Mouse (Mus musculus) olfactory bulb, adult 2 months (tissue): ENCODE results near the gene Dhdds. TPM values are rescaled to one million over a fixed set of nuclear protein-coding genes. Genes with fewer than 3 reads are reported as not detected.

Experiments used
- H3K27ac ChIP-seq: fragments of 200-500 bp; 2 replicates; pipeline ENCODE4 v1.5.1; 2012; ENCODE audit warnings: low read depth, low read length; ENCODE audit not compliant: insufficient read depth
- H3K4me1 ChIP-seq: fragments of 200-500 bp; 2 replicates; pipeline ENCODE4 v1.6.1; 2012; ENCODE audit warnings: low read length; ENCODE audit not compliant: control insufficient read depth, insufficient read depth
- H3K4me3 ChIP-seq: fragments of 200-500 bp; 2 replicates; pipeline ENCODE4 v1.5.1; 2012; ENCODE audit warnings: mild to moderate bottlenecking, low read depth, low read length, moderate library complexity; ENCODE audit not compliant: insufficient read depth
- CTCF ChIP-seq: fragments of 200-500 bp; IDR thresholded peaks from 2 replicates; pipeline ENCODE4 v1.5.1; 2012; ENCODE audit warnings: low read depth, mild to moderate bottlenecking, low read length, moderate library complexity; ENCODE audit not compliant: insufficient read depth
- POLR2A ChIP-seq: fragments of 200-500 bp; IDR thresholded peaks from 2 replicates; pipeline ENCODE4 v1.6.1; 2012; ENCODE audit warnings: mild to moderate bottlenecking, low read depth, low read length, moderate library complexity; ENCODE audit not compliant: insufficient read depth
- WGBS: fragments of 180-500 bp; shearing (Covaris S2); methylation state at CpG from one replicate; pipeline ENCODE4 v1.1.7; 2018; 5-methylcytosine and 5-hydroxymethylcytosine counted together
- polyA plus RNA-seq: library from polyadenylated mRNA; stranded (reverse); fragments of >200 nt; gene quantifications from 2 replicates; pipeline ENCODE4 v1.2.4, GENCODE M21; 2012; ENCODE audit warnings: low replicate concordance; ENCODE audit not compliant: missing spikeins, insufficient read depth, insufficient read length

The Dhdds gene
- 229 TPM in 1 of 2 replicates, not detected in the other for polyA plus RNA-seq

GRCm38 (mm10) chr4:134000466-134001438 lies at the start of gene Dhdds:
Gene Dhdds (minus strand): TSS chr4:134000918.
- no peaks in the 10 kb centered on the region for H3K4me1 ChIP-seq
- 1% methylated on average over 49 of the region's 49 CpGs for WGBS
- TF ChIP-seq CTCF (no peak), POLR2A (peak; percentile 77)
- no peak within 1 kb of the TSS for H3K27ac ChIP-seq
- H3K4me3 ChIP-seq = peak within 1 kb of the TSS; percentile 62

GRCm38 (mm10) chr4:134047648-134048047 lies 46.9 kb upstream of the Dhdds start:
- Histone ChIP-seq H3K4me1 (peaks cover 3% of the 10 kb centered on the region), H3K4me3 (no peak overlapping the region), H3K27ac (no peak overlapping the region)
- WGBS = 87% methylated on average over 5 of the region's 5 CpGs
- TF ChIP-seq CTCF (no peak), POLR2A (no peak)

- TF ChIP-seq POLR2A (no peak), CTCF (no peak)
- H3K4me1 ChIP-seq = no peaks in the 10 kb centered on the region
- no peak overlapping the region for H3K27ac ChIP-seq
- H3K4me3 ChIP-seq = no peak overlapping the region
- whole genome bisulfite sequencing = 70% methylated on average over 2 of the region's 2 CpGs
Measured at GRCm38 (mm10) chr4:134043041-134043440, 42.3 kb upstream of the Dhdds start.

GRCm38 (mm10) chr4:134041317-134042123 lies 40.8 kb upstream of the Dhdds start:
- H3K4me3 ChIP-seq = no peak overlapping the region
- H3K4me1 ChIP-seq = no peaks in the 10 kb centered on the region
- H3K27ac ChIP-seq = no peak overlapping the region
- 56% methylated on average over 9 of the region's 9 CpGs for WGBS
- TF ChIP-seq POLR2A = no peak
- TF ChIP-seq CTCF = no peak

GRCm38 (mm10) chr4:134035953-134036352 lies 35.2 kb upstream of the Dhdds start:
- WGBS = 3% methylated on average over 16 of the region's 16 CpGs
- H3K27ac ChIP-seq = no peak overlapping the region
- no peak overlapping the region for H3K4me3 ChIP-seq
- TF ChIP-seq POLR2A (no peak), CTCF (peak; percentile 93)
- no peaks in the 10 kb centered on the region for H3K4me1 ChIP-seq

GRCm38 (mm10) chr4:134025802-134026201 lies 25.1 kb upstream of the Dhdds start:
- no peaks in the 10 kb centered on the region for H3K4me1 ChIP-seq
- H3K27ac ChIP-seq = no peak overlapping the region
- WGBS = 53% methylated on average over 9 of the region's 9 CpGs
- H3K4me3 ChIP-seq = no peak overlapping the region
- TF ChIP-seq POLR2A = no peak
- no peak for TF ChIP-seq CTCF

- H3K4me3 ChIP-seq = no peak overlapping the region
- 38% methylated on average over 11 of the region's 11 CpGs for WGBS
- peaks cover 17% of the 10 kb centered on the region for H3K4me1 ChIP-seq
- TF ChIP-seq POLR2A (no peak), CTCF (no peak)
- H3K27ac ChIP-seq = no peak overlapping the region
Measured at GRCm38 (mm10) chr4:134020621-134021020, 19.9 kb upstream of the Dhdds start.

- H3K4me3 ChIP-seq = no peak overlapping the region
- TF ChIP-seq CTCF (no peak), POLR2A (no peak)
- H3K27ac ChIP-seq = no peak overlapping the region
- H3K4me1 ChIP-seq = peaks cover 17% of the 10 kb centered on the region
- WGBS = 12% methylated on average over 16 of the region's 16 CpGs
Measured at GRCm38 (mm10) chr4:134019641-134020351, 19.1 kb upstream of the Dhdds start.

- H3K4me3 ChIP-seq = no peak overlapping the region
- peaks cover 17% of the 10 kb centered on the region for H3K4me1 ChIP-seq
- TF ChIP-seq POLR2A = no peak
- TF ChIP-seq CTCF = no peak
- no peak overlapping the region for H3K27ac ChIP-seq
- WGBS = 3% methylated on average over 9 of the region's 10 CpGs
Measured at GRCm38 (mm10) chr4:134019210-134019609, 18.5 kb upstream of the Dhdds start.
